Mouse (Mus musculus): Measurements from ENCODE around the gene Rictor. TPM values are rescaled to one million over a fixed set of nuclear protein-coding genes. Genes with fewer than 3 reads are reported as not detected.

Rictor gene
- 10 to 100 TPM; 39.3 to 48.2 (median 41.8) TPM for total RNA-seq (2022)

- peak; percentile 53 to 56 for DNase-seq (ENCODE audit: low spot score in 2 of 2)
These were observed at the start of gene Rictor for GRCm38 (mm10) chr15:6707936-6708525. Gene Rictor (plus strand): TSS chr15:6708379.

GRCm38 (mm10) chr15:6661951-6662350, 46.2 kb upstream of the Rictor start:
- no peak for DNase-seq (ENCODE audit: low spot score in 2 of 2)

GRCm38 (mm10) chr15:6663991-6664390, 44.2 kb upstream of the Rictor start:
- DNase-seq (ENCODE audit: low spot score in 2 of 2) = no peak

GRCm38 (mm10) chr15:6666072-6666471, 42.1 kb upstream of the Rictor start:
- no peak for DNase-seq (ENCODE audit: low spot score in 2 of 2)

- no peak for DNase-seq (ENCODE audit: low spot score in 2 of 2)
These were observed 39.3 kb upstream of the Rictor start for GRCm38 (mm10) chr15:6668793-6669437.

- no peak for DNase-seq (ENCODE audit: low spot score in 2 of 2)
These were observed 29.7 kb upstream of the Rictor start for GRCm38 (mm10) chr15:6678479-6678878.

GRCm38 (mm10) chr15:6702164-6702563, 6.0 kb upstream of the Rictor start:
- no peak for DNase-seq (ENCODE audit: low spot score in 2 of 2)

GRCm38 (mm10) chr15:6705351-6705901, 2.8 kb upstream of the Rictor start:
- DNase-seq (ENCODE audit: low spot score in 2 of 2) = no peak

- peak; percentile 48 to 64 for DNase-seq (ENCODE audit: low spot score in 2 of 2)
These were observed 636 bp upstream of the Rictor start for GRCm38 (mm10) chr15:6707551-6707935.

- peak; percentile 27 to 32 for DNase-seq (ENCODE audit: low spot score in 2 of 2)
These were observed 605 bp downstream of the Rictor start for GRCm38 (mm10) chr15:6708526-6709441.

GRCm38 (mm10) chr15:6709618-6710017, 1.4 kb downstream of the Rictor start:
- no peak for DNase-seq (ENCODE audit: low spot score in 2 of 2)

GRCm38 (mm10) chr15:6710341-6710740, 2.2 kb downstream of the Rictor start:
- no peak for DNase-seq (ENCODE audit: low spot score in 2 of 2)

GRCm38 (mm10) chr15:6711226-6711625, 3.0 kb downstream of the Rictor start:
- DNase-seq (ENCODE audit: low spot score in 2 of 2) = no peak

- no peak for DNase-seq (ENCODE audit: low spot score in 2 of 2)
These were observed 6.6 kb downstream of the Rictor start for GRCm38 (mm10) chr15:6714819-6715218.

GRCm38 (mm10) chr15:6715237-6715636, 7.1 kb downstream of the Rictor start:
- DNase-seq (ENCODE audit: low spot score in 2 of 2) = no peak

GRCm38 (mm10) chr15:6721385-6721784, 13.2 kb downstream of the Rictor start:
- DNase-seq (ENCODE audit: low spot score in 2 of 2) = no peak

GRCm38 (mm10) chr15:6721802-6722201, 13.6 kb downstream of the Rictor start:
- no peak for DNase-seq (ENCODE audit: low spot score in 2 of 2)

- no peak for DNase-seq (ENCODE audit: low spot score in 2 of 2)
These were observed 14.4 kb downstream of the Rictor start for GRCm38 (mm10) chr15:6722405-6723176.

GRCm38 (mm10) chr15:6723338-6723737, 15.2 kb downstream of the Rictor start:
- no peak for DNase-seq (ENCODE audit: low spot score in 2 of 2)

GRCm38 (mm10) chr15:6724442-6724841, 16.3 kb downstream of the Rictor start:
- no peak for DNase-seq (ENCODE audit: low spot score in 2 of 2)
